Mouse (Mus musculus) leukemia stem cell, adult 10-12 weeks (primary cell): ENCODE results near the gene Zfp799. TPM values are rescaled to one million over a fixed set of nuclear protein-coding genes. Genes with fewer than 3 reads are reported as not detected.

Source experiments
- polyA plus RNA-seq: library from polyadenylated mRNA; stranded (reverse); fragments of >175 nt; gene quantifications from 2 replicates; pipeline ENCODE4 v1.2.3, GENCODE M21; 2012; ENCODE audit warnings: low replicate concordance

The Zfp799 gene
- polyA plus RNA-seq: 0.02 and 1.1 TPM in 2 replicates

GRCm38 (mm10) chr17:32829540-32830417 is at the start of gene Zfp799:
Zfp799 (minus strand) TSS chr17:32830261.

GRCm38 (mm10) chr17:32809544-32810374 is 20.3 kb downstream of the Zfp799 start, which contains the start of gene Zfp811:
Zfp811 (minus strand) TSS chr17:32809931.

DNA sequence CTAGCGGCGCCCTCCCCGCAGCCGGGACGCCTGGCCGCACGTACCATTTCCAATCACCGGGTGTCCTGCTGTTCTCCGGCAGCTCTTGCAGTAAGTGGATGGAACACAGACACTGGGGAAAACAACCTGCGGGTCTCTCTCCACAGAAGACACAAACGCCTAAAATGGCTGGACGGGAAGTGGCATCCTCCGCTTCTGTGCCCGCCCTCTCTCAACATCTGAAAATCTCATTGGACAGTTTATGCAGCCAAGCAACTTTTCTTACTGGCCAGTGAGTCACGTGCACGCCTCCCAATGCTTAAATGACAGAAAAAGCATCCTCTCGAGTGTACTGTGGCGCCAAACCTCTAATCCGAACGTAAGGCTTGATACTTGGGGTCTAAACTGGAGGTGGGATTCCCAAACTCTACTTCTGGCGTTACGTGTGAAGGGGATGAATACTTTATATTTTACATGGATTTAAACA is 41.9 kb downstream of the Zfp799 start, which contains the start of gene Zfp871:
TSS of gene Zfp871 (minus strand) at position 194 of the 466 bp plus-strand sequence.

Other genes with a start within 250 kb of the Zfp799 start
- 0.15 and 0.42 TPM in 2 replicates for gene Cyp4f37, start 209.0 kb downstream of the Zfp799 start, polyA plus RNA-seq
- not detected in 2 replicates for gene Cyp4f40, start 171.4 kb downstream of the Zfp799 start, polyA plus RNA-seq
- gene Cyp4f15, start 144.6 kb downstream of the Zfp799 start, polyA plus RNA-seq: not detected in 2 replicates
- 0.29 and 1.4 TPM in 2 replicates for gene Zfp871, start 42.0 kb downstream of the Zfp799 start, polyA plus RNA-seq
- gene Zfp811, start 20.3 kb downstream of the Zfp799 start, polyA plus RNA-seq: not detected in 2 replicates
- 0.22 TPM in 1 of 2 replicates, not detected in the other for gene Zfp870, start 61.4 kb upstream of the Zfp799 start, polyA plus RNA-seq
- not detected in 2 replicates for gene Cyp4f14, start 87.1 kb upstream of the Zfp799 start, polyA plus RNA-seq
- gene Cyp4f13, start 117.1 kb upstream of the Zfp799 start, polyA plus RNA-seq: 14.7 and 37.1 TPM in 2 replicates
- gene Zfp472, start 135.6 kb upstream of the Zfp799 start, polyA plus RNA-seq: 0.21 and 0.26 TPM in 2 replicates
- gene Zfp952, start 162.9 kb upstream of the Zfp799 start, polyA plus RNA-seq: 0.42 TPM in 1 of 2 replicates, not detected in the other
- gene Zfp763, start 203.1 kb upstream of the Zfp799 start, polyA plus RNA-seq: 0.44 TPM in 1 of 2 replicates, not detected in the other
- not detected in 2 replicates for gene 4921501E09Rik, start 237.8 kb upstream of the Zfp799 start, polyA plus RNA-seq